In the genomic region with DNA sequence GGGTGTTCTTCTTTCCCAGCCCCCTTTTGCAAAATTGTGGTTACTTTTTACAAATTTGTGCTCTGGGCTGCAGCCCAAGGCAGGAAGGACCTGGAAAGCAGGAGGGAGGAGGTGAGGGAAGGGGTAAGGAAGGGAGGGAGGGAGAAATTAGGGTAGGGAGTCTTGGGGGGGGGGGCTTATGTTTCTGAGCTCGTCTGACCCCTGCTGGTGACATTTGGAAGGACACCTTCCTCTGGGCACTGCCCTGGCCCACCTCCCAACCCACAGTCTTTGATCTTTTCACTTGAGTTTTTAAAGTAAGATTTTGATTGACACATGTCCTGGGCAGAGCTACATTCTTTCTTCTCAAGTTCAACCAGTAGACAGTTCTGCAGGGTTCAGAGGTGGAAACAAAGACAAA, we compare ENCODE assay signal across 12 mouse cellular contexts. TPM values are rescaled to one million over a fixed set of nuclear protein-coding genes. Genes with fewer than 3 reads are reported as not detected.
A peak's percentile ranks its signal among the peaks of the same experiment; 100 is the strongest.
DNase-seq lines count a peak whose midpoint lies in the region; ATAC-seq and TF ChIP-seq lines count a peak whose summit lies in the region.
"Had no signal": no experiment of that assay in that cellular context is flagged by ENCODE, and none has a peak within 500 bp of the region (broad histone marks: within the 10 kb centered on the region; RNA-seq: fewer than 3 reads in every experiment).

No protein-coding gene starts in this region.

- H3K9me3 ChIP-seq in liver, embryonic 12.5 days (replicated peaks) = peaks cover 10% of the 10 kb centered on the region
- H3K9me3 ChIP-seq: embryonic facial prominence, embryonic 13.5 days; hindbrain, embryonic 10.5 days had no signal

- intact Hi-C loops in gastrocnemius, postnatal 14 days (cut with DNase I; ENCODE audit: low total_unique reads) = no loop called here

- no peak for TF ChIP-seq POLR2A in cerebellum, adult 2 months (IDR thresholded peaks at IDR 0.05; ENCODE audit: borderline replicate concordance, insufficient read depth, low read length)
- no peak for TF ChIP-seq POLR2A in liver, adult 2 months (IDR thresholded peaks at IDR 0.05; ENCODE audit: extremely low read depth, insufficient read depth, low read length)

- H3K27me3 ChIP-seq in cerebellum, adult 2 months (ENCODE audit: control insufficient read depth, insufficient read depth, low read length) = no peaks in the 10 kb centered on the region
- H3K27me3 ChIP-seq in liver, adult 2 months (ENCODE audit: control insufficient read depth, insufficient read depth, low read length) = no peaks in the 10 kb centered on the region
- H3K27me3 ChIP-seq in liver, embryonic 12.5 days (replicated peaks) = no peaks in the 10 kb centered on the region
- H3K27me3 ChIP-seq: embryonic facial prominence, embryonic 13.5 days had no signal

- H3K4me1 ChIP-seq in cerebellum, adult 2 months (ENCODE audit: control insufficient read depth, insufficient read depth, low read length) = no peaks in the 10 kb centered on the region
- no peaks in the 10 kb centered on the region for H3K4me1 ChIP-seq in liver, adult 2 months (ENCODE audit: control insufficient read depth, insufficient read depth, low read length)
- peaks cover 17% of the 10 kb centered on the region for H3K4me1 ChIP-seq in liver, embryonic 12.5 days
- H3K4me1 ChIP-seq: embryonic facial prominence, embryonic 13.5 days had no signal

- no peak for DNase-seq in cerebellum, adult 2 months
- no peak for DNase-seq in cerebellum, postnatal 4 days (ENCODE audit: low spot score in 2 of 2)
- DNase-seq in liver, adult 2 months (ENCODE audit: extremely low read depth, low read depth, low spot score) = no peak
- peak; percentile 38 for DNase-seq in retina, embryonic 14.5 days (ENCODE audit: low spot score)
- no peak for DNase-seq in gastrocnemius, postnatal 14 days
- no peak for DNase-seq in embryo, embryonic 11 days
- DNase-seq: lung, postnatal 10 days had no signal

- H3K4me2 ChIP-seq in liver, embryonic 12.5 days = no peak overlapping the region
- H3K4me2 ChIP-seq: embryonic facial prominence, embryonic 13.5 days had no signal

- H3K36me3 ChIP-seq in liver, adult 2 months (ENCODE audit: control insufficient read depth, insufficient read depth, low read length) = no peaks in the 10 kb centered on the region
- H3K36me3 ChIP-seq in liver, embryonic 12.5 days = peaks cover 57% of the 10 kb centered on the region
- H3K36me3 ChIP-seq: embryonic facial prominence, embryonic 13.5 days; hindbrain, embryonic 10.5 days had no signal

- no peak for ATAC-seq in liver, embryonic 12.5 days
- ATAC-seq in CD4-positive, CD25-positive, alpha-beta regulatory T cell, adult 4 months = peak; percentile 18

- H3K27ac ChIP-seq in cerebellum, adult 2 months (ENCODE audit: insufficient read depth, low read length) = no peak overlapping the region
- no peak overlapping the region for H3K27ac ChIP-seq in liver, adult 2 months (replicated peaks; ENCODE audit: insufficient read depth, low read depth, low read length)
- no peak overlapping the region for H3K27ac ChIP-seq in liver, embryonic 12.5 days
- H3K27ac ChIP-seq: embryonic facial prominence, embryonic 13.5 days; hindbrain, embryonic 10.5 days had no signal

- H3K4me3 ChIP-seq in cerebellum, adult 2 months (replicated peaks; ENCODE audit: insufficient read depth, low read depth, low read length) = no peak overlapping the region
- H3K4me3 ChIP-seq in liver, adult 2 months (ENCODE audit: insufficient read depth, low read depth, low read length) = no peak overlapping the region
- no peak overlapping the region for H3K4me3 ChIP-seq in liver, embryonic 12.5 days
- H3K4me3 ChIP-seq: embryonic facial prominence, embryonic 13.5 days; hindbrain, embryonic 10.5 days had no signal

- H3K79me2 ChIP-seq in liver, adult 2 months (ENCODE audit: control insufficient read depth, insufficient read depth, low read length) = no peaks in the 10 kb centered on the region

- H3K9ac ChIP-seq in liver, adult 2 months (ENCODE audit: low read depth, low read length) = no peak overlapping the region
- H3K9ac ChIP-seq in liver, embryonic 12.5 days = no peak overlapping the region
- H3K9ac ChIP-seq: embryonic facial prominence, embryonic 13.5 days had no signal

- TF ChIP-seq CTCF in cerebellum, adult 2 months (IDR thresholded peaks at IDR 0.05; ENCODE audit: borderline replicate concordance, insufficient read depth, low read depth, low read length) = peak; percentile 31; the same call in 1 of the 2 replicates
- TF ChIP-seq CTCF in liver, adult 2 months (IDR thresholded peaks at IDR 0.05; ENCODE audit: low read depth, low read length) = peak; percentile 62

- 0% methylated on average over 1 of the region's 1 CpGs for WGBS in cerebellum, adult 2 months
- WGBS in liver, adult 2 months = 0% methylated on average over 1 of the region's 1 CpGs
- WGBS in liver, embryonic 12.5 days (ENCODE audit: insufficient replicate concordance) = 20% methylated on average over 1 of the region's 1 CpGs

RNA-seq across cellular contexts. Expression of gene Rsph1, which starts 34.4 kb away (rescaled TPM):
- polyA plus RNA-seq in cerebellum, adult 2 months (2012; rRNA removed) = 2.7 and 3.7 TPM in 2 replicates
- total RNA-seq in liver, adult 2 months (2014; rRNA removed) = not detected in 2 replicates
- not detected in 2 replicates for polyA plus RNA-seq in liver, adult 2 months (2012; rRNA removed)
- polyA plus RNA-seq in liver, embryonic 12.5 days (2016; fragmentation: Nextera tagmentation; extraction: Ambion mirVana) = 0.25 and 0.32 TPM in 2 replicates
- polyA plus RNA-seq in CD4-positive, CD25-positive, alpha-beta regulatory T cell, adult 4 months (2017; shearing (Covaris generic)) = 1 to 10 TPM in 1 of 2 experiments, under 1 TPM in 1; 0.52 to 1.1 TPM
- 10 to 100 TPM; 10.0 to 12.5 TPM for total RNA-seq in gastrocnemius, postnatal 14 days (2021)

RNA-seq across cellular contexts. Expression of gene Ubash3a, which starts 35.1 kb away (rescaled TPM):
- not detected in 2 replicates for polyA plus RNA-seq in cerebellum, adult 2 months (2012; rRNA removed)
- 0.09 and 0.20 TPM in 2 replicates for total RNA-seq in liver, adult 2 months (2014; rRNA removed)
- 0.26 and 0.31 TPM in 2 replicates for polyA plus RNA-seq in liver, adult 2 months (2012; rRNA removed)
- 23.2 and 25.6 TPM in 2 replicates for polyA plus RNA-seq in liver, embryonic 12.5 days (2016; fragmentation: Nextera tagmentation; extraction: Ambion mirVana)
- 100 to 1,000 TPM; 234 to 303 TPM for polyA plus RNA-seq in CD4-positive, CD25-positive, alpha-beta regulatory T cell, adult 4 months (2017; shearing (Covaris generic))
- not detected for total RNA-seq in gastrocnemius, postnatal 14 days (2021)

RNA-seq across cellular contexts. Expression of gene Slc37a1, which starts 43.8 kb away (rescaled TPM):
- polyA plus RNA-seq in cerebellum, adult 2 months (2012; rRNA removed) = 6.1 and 7.8 TPM in 2 replicates
- 1.4 and 3.6 TPM in 2 replicates for total RNA-seq in liver, adult 2 months (2014; rRNA removed)
- 1.8 and 4.7 TPM in 2 replicates for polyA plus RNA-seq in liver, adult 2 months (2012; rRNA removed)
- polyA plus RNA-seq in liver, embryonic 12.5 days (2016; fragmentation: Nextera tagmentation; extraction: Ambion mirVana) = 4.4 and 5.4 TPM in 2 replicates
- 10 to 100 TPM; 29.9 to 42.6 TPM for polyA plus RNA-seq in CD4-positive, CD25-positive, alpha-beta regulatory T cell, adult 4 months (2017; shearing (Covaris generic))
- 1 to 10 TPM; 2.5 to 2.7 TPM for total RNA-seq in gastrocnemius, postnatal 14 days (2021)

RNA-seq across cellular contexts. Expression of gene Tmprss3, which starts 44.0 kb away (rescaled TPM):
- polyA plus RNA-seq in cerebellum, adult 2 months (2012; rRNA removed) = 0.64 and 0.67 TPM in 2 replicates
- total RNA-seq in liver, adult 2 months (2014; rRNA removed) = not detected in 2 replicates
- polyA plus RNA-seq in liver, adult 2 months (2012; rRNA removed) = not detected in 2 replicates
- 0.24 and 0.33 TPM in 2 replicates for polyA plus RNA-seq in liver, embryonic 12.5 days (2016; fragmentation: Nextera tagmentation; extraction: Ambion mirVana)
- polyA plus RNA-seq in CD4-positive, CD25-positive, alpha-beta regulatory T cell, adult 4 months (2017; shearing (Covaris generic)) = 1 to 10 TPM in 1 of 2 experiments, under 1 TPM in 1; 0.63 to 2.5 TPM
- total RNA-seq in gastrocnemius, postnatal 14 days (2021) = not detected
- polyA plus RNA-seq: embryonic facial prominence, embryonic 13.5 days; hindbrain, embryonic 10.5 days; neural tube, embryonic 11.5 days had no signal

Comparison
In these comparisons a context has a peak if more than half of its experiments do, and no peak if none do; other contexts are left out.
1. RNA of gene Ubash3a, which starts 35.1 kb away (polyA plus RNA-seq): 234 to 303 TPM in CD4-positive, CD25-positive, alpha-beta regulatory T cell, adult 4 months and 23.2 to 25.6 TPM in liver, embryonic 12.5 days; 0.26 to 0.31 TPM in liver, adult 2 months and not detected in cerebellum, adult 2 months; every median in the first group is over 10 times any median in the second.